Mouse (Mus musculus): ENCODE data around the gene Prc1. TPM values are rescaled to one million over a fixed set of nuclear protein-coding genes. Genes with fewer than 3 reads are reported as not detected.
A peak's percentile ranks its signal among the peaks of the same experiment; 100 is the strongest.

Prc1 gene
- total and polyA plus RNA-seq, 3 experiments = 0.47 to 1.5 (median 1.1) TPM

GRCm38 (mm10) chr7:80339793-80340628 lies 45.8 kb downstream of the Prc1 start:
- peak overlapping the region; percentile 68 for H3K4me3 ChIP-seq
- H3K27me3 ChIP-seq (ENCODE audit: control insufficient read depth, insufficient read depth, low read length) = no peaks in the 10 kb centered on the region
- H3K4me1 ChIP-seq (ENCODE audit: control insufficient read depth, insufficient read depth, low read length) = peaks cover 11% of the 10 kb centered on the region
- WGBS = under 1% methylated on average over 45 of the region's 45 CpGs
- intact Hi-C loops (cut with DNase I) = no loop called here
- peak overlapping the region; percentile 83 for H3K9ac ChIP-seq (ENCODE audit: low read depth, low read length)
- H3K27ac ChIP-seq = peak overlapping the region; percentile 95
- no peaks in the 10 kb centered on the region for H3K36me3 ChIP-seq (ENCODE audit: control insufficient read depth, insufficient read depth, low read length)
- H3K79me2 ChIP-seq (replicated peaks; ENCODE audit: control insufficient read depth, insufficient read depth, low read length) = no peaks in the 10 kb centered on the region
- peak; percentile 97 to 98 for DNase-seq
- TF ChIP-seq POLR2A (IDR thresholded peaks at IDR 0.05; ENCODE audit: insufficient read depth, low read depth, low read length) (peak; percentile 93), CTCF (IDR thresholded peaks at IDR 0.05) (peak; percentile 93), EP300 (IDR thresholded peaks at IDR 0.05; ENCODE audit: insufficient read depth, low read depth, low read length) (peak; percentile 86)

DNA sequence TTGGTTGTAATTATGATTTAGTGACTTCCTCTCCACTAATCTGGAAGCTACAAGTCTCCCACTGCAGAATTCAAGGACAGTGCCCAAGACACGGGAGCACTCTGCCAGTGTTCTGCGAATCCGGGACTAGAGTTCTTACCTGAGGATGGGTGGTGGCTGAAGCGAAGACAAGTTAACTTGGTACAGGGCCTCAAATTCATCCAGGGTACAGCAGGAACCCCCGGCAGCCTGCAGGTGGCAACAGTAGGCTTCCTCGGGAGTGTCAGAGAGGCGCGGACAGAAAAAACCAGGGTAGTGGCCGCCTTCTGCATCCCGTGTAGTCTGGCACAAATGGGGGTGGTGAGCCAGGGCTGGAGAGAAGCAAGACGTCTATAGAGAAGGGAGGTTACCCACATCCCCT lies 46.5 kb downstream of the Prc1 start, which contains the start of gene Unc45a:
Unc45a (minus strand) TSS at position 213 of the 400 bp plus-strand sequence.
- H3K4me1 ChIP-seq (ENCODE audit: control insufficient read depth, insufficient read depth, low read length) = peaks cover 11% of the 10 kb centered on the region
- H3K4me3 ChIP-seq = peak within 1 kb of the TSS; percentile 68
- WGBS = 2% methylated on average over 11 of the region's 11 CpGs
- peak; percentile 77 to 82 for DNase-seq
- TF ChIP-seq POLR2A (IDR thresholded peaks at IDR 0.05; ENCODE audit: insufficient read depth, low read depth, low read length) (no peak), CTCF (IDR thresholded peaks at IDR 0.05) (peak; percentile 72), EP300 (IDR thresholded peaks at IDR 0.05; ENCODE audit: insufficient read depth, low read depth, low read length) (0 out of 2 replicates have a peak, but pooled peaks have one; percentile 11)
- H3K27me3 ChIP-seq (ENCODE audit: control insufficient read depth, insufficient read depth, low read length) = no peaks in the 10 kb centered on the region
- no peaks in the 10 kb centered on the region for H3K79me2 ChIP-seq (replicated peaks; ENCODE audit: control insufficient read depth, insufficient read depth, low read length)
- H3K9ac ChIP-seq (ENCODE audit: low read depth, low read length) = peak within 1 kb of the TSS; percentile 83
- H3K27ac ChIP-seq = peak within 1 kb of the TSS; percentile 95
- H3K36me3 ChIP-seq (ENCODE audit: control insufficient read depth, insufficient read depth, low read length) = no peaks in the 10 kb centered on the region
- intact Hi-C loops (cut with DNase I) = loop anchor here (1.0 kb wide), 2 partner anchors 16 to 30 kb away; partner anchors contain the start of gene Rccd1

- intact Hi-C loops (cut with DNase I) = loop anchor here (1.0 kb wide), 2 partner anchors 17 to 29 kb away; partner anchors contain the start of gene Rccd1
- WGBS = 61% methylated on average over 7 of the region's 7 CpGs
- TF ChIP-seq POLR2A (IDR thresholded peaks at IDR 0.05; ENCODE audit: insufficient read depth, low read depth, low read length) (no peak), CTCF (IDR thresholded peaks at IDR 0.05) (no peak), EP300 (IDR thresholded peaks at IDR 0.05; ENCODE audit: insufficient read depth, low read depth, low read length) (no peak)
Measured at GRCm38 (mm10) chr7:80341793-80342192, 47.5 kb downstream of the Prc1 start.

GRCm38 (mm10) chr7:80342858-80343257 lies 48.6 kb downstream of the Prc1 start, which contains the start of gene Hddc3:
TSS of gene Hddc3 (plus strand) at chr7:80343104.
- Histone ChIP-seq H3K4me3 (peak within 1 kb of the TSS; percentile 96), H3K36me3 (ENCODE audit: control insufficient read depth, insufficient read depth, low read length) (no peaks in the 10 kb centered on the region), H3K27me3 (ENCODE audit: control insufficient read depth, insufficient read depth, low read length) (no peaks in the 10 kb centered on the region), H3K79me2 (replicated peaks; ENCODE audit: control insufficient read depth, insufficient read depth, low read length) (no peaks in the 10 kb centered on the region), H3K27ac (peak within 1 kb of the TSS; percentile 94), H3K9ac (ENCODE audit: low read depth, low read length) (peak within 1 kb of the TSS; percentile 78), H3K4me1 (ENCODE audit: control insufficient read depth, insufficient read depth, low read length) (peaks cover 11% of the 10 kb centered on the region)
- intact Hi-C loops (cut with DNase I) = no loop called here
- peak; percentile 92 for TF ChIP-seq POLR2A (IDR thresholded peaks at IDR 0.05; ENCODE audit: insufficient read depth, low read depth, low read length)
- peak; percentile 56; the same call in 1 of the 2 replicates for TF ChIP-seq EP300 (IDR thresholded peaks at IDR 0.05; ENCODE audit: insufficient read depth, low read depth, low read length)
- TF ChIP-seq CTCF (IDR thresholded peaks at IDR 0.05) = peak; percentile 95
- WGBS = 2% methylated on average over 25 of the region's 25 CpGs
- DNase-seq = peak; percentile 92 to 95

More at GRCm38 (mm10) chr7:80341793-80342192, 47.5 kb downstream of the Prc1 start:
- Histone ChIP-seq H3K4me3 (no peak overlapping the region), H3K9ac (ENCODE audit: low read depth, low read length) (no peak overlapping the region), H3K4me1 (ENCODE audit: control insufficient read depth, insufficient read depth, low read length) (peaks cover 11% of the 10 kb centered on the region), H3K27ac (no peak overlapping the region), H3K36me3 (ENCODE audit: control insufficient read depth, insufficient read depth, low read length) (no peaks in the 10 kb centered on the region), H3K79me2 (replicated peaks; ENCODE audit: control insufficient read depth, insufficient read depth, low read length) (no peaks in the 10 kb centered on the region), H3K27me3 (ENCODE audit: control insufficient read depth, insufficient read depth, low read length) (no peaks in the 10 kb centered on the region)
- no peak for DNase-seq

DNA sequence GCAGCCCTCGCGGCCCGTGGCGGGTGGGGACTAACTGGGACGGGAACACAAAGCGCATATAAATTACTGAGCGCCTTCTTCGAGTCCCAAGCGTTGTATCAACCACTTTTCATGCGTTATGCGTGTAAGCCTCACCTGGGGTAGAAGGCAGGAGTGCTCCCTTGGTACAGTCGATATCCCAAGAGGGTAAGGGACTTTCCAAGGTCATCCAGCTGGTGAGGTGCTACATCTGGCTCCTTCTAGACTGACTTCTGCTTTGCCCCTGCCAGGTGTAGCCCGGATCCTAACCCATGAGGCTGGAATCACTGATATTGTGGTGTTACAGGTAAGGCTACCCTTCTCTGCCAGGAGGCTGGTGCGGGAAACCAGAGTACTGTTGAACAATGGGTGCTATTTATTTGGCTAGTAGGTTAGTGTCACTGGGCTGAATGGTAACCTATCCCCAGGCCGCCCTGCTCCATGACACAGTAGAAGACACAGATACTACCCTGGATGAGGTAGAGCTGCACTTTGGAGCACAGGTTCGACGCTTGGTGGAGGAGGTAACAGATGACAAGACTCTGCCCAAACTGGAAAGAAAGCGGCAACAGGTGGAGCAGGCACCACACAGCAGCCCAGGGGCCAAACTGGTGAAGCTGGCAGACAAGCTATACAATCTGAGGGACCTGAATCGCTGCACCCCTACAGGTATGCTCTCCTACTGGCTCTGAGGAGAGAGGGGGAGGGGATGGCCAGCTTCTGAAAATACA lies 49.2 kb downstream of the Prc1 start:
- no peak for TF ChIP-seq POLR2A (IDR thresholded peaks at IDR 0.05; ENCODE audit: insufficient read depth, low read depth, low read length)
- TF ChIP-seq CTCF (IDR thresholded peaks at IDR 0.05) = 0 out of 2 replicates have a peak, but pooled peaks have one; percentile 1
- no peak for TF ChIP-seq EP300 (IDR thresholded peaks at IDR 0.05; ENCODE audit: insufficient read depth, low read depth, low read length)
- Histone ChIP-seq H3K4me3 (peak overlapping the region; percentile 96), H3K4me1 (ENCODE audit: control insufficient read depth, insufficient read depth, low read length) (peaks cover 11% of the 10 kb centered on the region), H3K9ac (ENCODE audit: low read depth, low read length) (peak overlapping the region; percentile 78), H3K79me2 (replicated peaks; ENCODE audit: control insufficient read depth, insufficient read depth, low read length) (no peaks in the 10 kb centered on the region), H3K27me3 (ENCODE audit: control insufficient read depth, insufficient read depth, low read length) (no peaks in the 10 kb centered on the region), H3K36me3 (ENCODE audit: control insufficient read depth, insufficient read depth, low read length) (no peaks in the 10 kb centered on the region), H3K27ac (peak overlapping the region; percentile 94)
- intact Hi-C loops (cut with DNase I) = no loop called here
- DNase-seq = no peak
- 26% methylated on average over 19 of the region's 19 CpGs for WGBS
